Mouse (Mus musculus): ENCODE results near the gene Nrbp1.

DNA sequence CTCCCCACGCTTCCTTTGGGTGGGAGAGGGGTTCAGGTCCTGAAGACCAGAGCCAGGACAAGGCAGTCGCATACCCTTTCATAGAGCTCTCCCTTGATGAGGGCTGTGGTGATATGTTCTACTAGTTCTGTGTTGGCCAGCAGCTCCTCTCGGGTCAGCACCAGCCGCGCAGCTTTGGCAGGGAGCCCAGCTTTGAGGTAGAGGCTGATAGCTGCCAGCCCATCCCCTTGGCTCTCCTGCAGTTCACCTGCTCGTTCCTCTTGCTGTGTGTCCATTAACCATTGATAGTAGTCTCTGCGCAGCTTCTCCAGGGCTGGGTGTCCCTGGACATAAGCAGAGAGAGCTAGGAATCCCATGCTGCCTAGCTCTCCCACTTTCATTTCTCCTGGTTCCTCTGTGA, 25.4 kb downstream of the Nrbp1 start:
- TF ChIP-seq FLI1 (IDR thresholded peaks at IDR 0.05; ENCODE audit: low read length) (no peak), GATA1 (IDR thresholded peaks at IDR 0.05; ENCODE audit: borderline replicate concordance, low read length) (no peak)
